Mouse (Mus musculus) layer of hippocampus, postnatal 25 days (tissue): ENCODE measurements at regions not wholly inside any gene's neighbourhood (a gene's known extent, or its start where the extent isn't known, plus 50 kb on each side); places are given as distances from the start of the nearest gene placed in this dataset.
"Not testable (repeated sequence)": the region's sequence is repeated elsewhere in the genome, so short reads cannot be mapped to it uniquely, and the experiment has no call there.

Experiments
- DNase-seq, 2 experiments: peaks; one replicate each; pipeline ENCODE4 v3.0.0; 2022; ENCODE audit warnings: mixed read lengths in 2 of 2, low spot score in 1 of 2; ENCODE audit errors: extremely low spot score in 1 of 2

DNA sequence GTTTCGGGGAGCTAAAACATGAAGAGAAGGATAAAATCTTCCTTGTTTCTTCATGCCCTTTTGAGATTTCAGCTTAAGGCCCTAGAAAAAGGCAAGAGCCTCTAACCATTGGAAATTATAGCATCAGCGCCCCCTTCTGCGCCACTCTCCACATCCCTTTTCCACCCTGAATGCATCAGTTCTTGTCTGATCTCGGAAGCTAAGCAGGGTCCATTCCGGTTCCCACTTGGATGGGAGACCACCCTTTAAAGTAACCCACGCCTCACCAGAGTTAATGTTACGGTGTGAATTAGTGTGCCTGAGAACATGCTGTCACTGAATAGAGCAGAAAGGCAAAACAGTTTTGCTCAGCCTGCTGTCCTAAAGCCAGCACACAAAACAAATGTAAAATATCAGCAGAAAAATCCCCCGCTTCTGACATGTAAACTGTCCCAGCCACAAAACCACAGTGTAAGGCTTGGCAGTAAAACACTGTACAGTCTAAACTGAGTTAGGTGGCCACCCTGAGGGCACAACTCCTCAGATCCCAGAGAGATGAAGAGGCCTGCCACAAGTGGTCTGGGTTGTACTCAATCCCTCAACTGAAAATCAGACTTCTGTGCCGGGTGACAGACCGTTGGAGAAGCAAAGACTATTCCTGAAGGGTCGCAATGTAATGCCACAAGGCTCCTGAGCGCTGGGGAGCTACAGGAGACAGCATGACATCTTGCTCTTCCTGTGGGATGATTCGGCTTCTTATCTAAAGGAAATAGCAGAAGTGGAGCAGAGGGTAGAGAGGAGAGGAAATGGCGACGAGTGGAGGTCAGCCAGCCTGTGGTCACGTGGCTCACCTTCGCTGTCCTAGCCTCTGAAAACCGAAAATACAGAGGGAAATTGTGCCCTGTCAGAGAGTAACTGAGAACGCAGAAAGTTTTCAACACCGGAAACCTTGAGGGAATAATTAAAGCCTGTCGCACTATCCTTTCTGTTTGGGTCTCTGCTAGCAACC lies 176.2 kb downstream of the Kctd12 start:
- DNase-seq: peak in 1 of 2 experiments; percentile 54

DNA sequence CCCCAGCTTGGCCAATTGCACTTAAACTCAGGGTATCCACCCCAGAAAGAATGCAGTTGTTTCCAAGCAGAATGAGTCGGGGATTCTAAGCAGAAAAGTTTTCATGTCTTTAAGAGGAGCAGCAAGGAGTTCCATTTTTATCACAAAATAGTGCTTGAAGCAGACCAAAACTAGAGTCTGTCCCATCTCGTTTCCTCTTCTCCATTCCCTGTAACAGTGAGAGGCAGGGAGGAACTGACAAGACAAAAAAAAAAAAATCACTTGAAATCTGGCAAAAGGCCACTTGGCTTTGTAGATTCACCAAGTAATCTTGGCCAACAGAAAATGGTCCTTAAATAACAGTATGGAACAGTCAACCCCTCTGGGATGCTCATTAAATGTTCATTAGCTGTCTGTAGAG lies 186.8 kb downstream of the Kctd12 start:
- DNase-seq: no peak

DNA sequence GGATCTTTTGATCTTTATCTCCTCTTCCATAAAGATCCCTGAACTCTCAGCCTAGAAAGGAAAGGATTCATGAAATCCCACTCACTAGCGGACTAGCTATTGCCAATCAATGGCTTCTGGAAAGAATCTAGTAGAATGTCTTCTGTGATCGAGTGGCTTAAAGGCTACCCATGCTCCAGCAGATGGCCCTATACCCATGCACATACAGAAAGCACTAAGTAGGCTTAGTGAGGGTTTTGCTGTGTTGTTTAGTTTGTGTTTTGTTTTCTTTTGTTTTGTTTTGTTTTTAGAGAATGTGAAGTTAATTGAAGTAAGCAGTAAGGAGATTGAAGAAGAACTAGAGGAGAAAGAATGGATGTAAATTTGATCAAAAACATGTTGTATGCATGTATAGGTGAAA lies 187.5 kb downstream of the Kctd12 start:
- DNase-seq: no peak

DNA sequence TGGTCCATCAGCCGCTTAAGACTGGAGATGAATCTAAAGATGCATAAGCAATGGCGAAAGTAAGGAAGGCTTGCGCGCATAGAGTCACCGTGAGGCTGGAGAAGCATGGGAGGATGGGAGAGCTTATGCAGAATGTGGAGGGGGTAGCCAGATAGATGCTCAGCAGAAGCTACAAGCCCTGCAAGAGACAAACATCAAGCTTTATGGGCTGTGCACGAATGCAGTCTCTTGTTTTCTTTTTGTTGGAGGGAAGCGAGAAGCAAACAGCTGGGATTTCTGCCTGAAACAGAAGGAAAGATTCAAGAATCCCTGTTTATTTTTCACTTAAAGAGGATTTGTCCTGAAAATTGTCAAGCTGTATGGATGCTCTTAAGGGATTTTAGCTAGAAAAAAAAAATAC lies 188.7 kb downstream of the Kctd12 start:
- DNase-seq: no peak

DNA sequence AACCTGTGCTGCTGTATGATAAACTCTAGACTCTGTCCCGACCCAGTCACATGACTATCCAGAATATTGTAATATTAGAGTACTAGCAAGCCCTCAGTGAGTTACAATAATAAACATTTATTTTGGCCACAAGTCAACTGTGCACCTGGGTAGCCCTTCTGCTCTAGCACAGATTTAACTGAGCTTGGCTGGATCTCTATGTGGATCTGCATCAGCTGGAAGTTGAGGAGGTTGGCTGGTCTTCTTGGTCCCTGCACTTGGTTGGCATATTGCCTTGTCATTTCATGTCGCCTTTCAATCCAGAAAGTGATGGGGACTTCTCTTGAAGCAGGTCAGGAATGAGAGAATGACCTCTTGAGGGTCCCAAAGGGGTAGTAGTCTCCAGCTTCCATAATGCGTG lies 191.5 kb downstream of the Kctd12 start:
- no peak for DNase-seq

DNA sequence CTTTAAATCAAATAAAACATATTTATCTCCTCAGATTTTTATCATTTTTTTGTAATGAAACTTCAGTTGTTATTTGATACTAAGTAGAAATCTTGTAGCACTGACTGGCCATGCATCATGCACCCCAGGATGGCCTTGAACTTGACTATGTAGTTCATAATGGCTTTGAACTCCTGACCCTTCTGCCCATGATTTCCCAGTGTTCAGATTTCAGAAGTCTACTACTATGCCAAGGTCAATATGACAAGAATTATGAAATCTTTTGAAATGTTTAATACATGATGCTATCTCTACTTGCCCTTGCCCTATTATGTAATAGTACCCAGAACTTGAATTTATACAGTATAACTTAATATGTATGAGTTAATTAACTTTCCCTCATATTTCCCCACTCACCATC lies 200.2 kb downstream of the Kctd12 start:
- no peak for DNase-seq

DNA sequence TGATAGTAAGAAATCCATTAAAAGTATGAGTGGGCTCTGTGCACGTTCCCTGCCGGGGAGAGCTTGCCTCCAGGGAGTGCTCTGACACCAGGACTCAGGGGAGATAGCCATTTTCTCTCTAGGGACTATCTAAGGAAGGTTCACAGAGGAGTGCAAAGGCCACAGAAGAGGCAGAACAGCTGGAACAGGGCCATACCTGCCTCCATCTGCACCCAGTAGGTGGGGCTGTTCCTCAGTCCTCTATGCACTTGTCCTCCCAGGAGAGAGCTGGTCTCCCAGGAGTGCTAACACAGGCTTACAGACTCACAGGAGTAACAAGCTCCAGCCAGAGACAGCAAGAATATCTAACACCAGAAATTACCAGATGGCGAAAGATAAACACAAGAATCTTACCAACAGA lies 212.7 kb downstream of the Kctd12 start:
- DNase-seq: peak in 1 of 2 experiments; percentile 29

DNA sequence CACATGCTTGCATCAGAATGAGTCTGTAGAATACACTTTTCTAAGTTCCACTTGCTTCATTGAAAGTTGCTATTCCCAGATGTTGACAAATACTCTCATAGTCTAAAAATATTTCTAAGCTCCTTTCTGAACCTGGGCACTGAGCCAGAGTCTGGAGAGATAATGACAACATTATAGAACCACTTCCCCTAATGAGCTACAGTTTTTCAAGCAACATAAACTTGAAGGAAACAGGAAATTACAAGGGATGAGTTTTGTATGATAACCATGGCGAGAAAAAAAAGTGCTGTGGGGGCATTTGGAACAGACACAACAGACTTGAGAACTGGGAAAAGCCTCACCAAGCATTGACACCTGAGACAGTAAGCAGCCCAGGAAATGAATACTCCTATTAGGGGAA lies 233.8 kb downstream of the Kctd12 start:
- no peak for DNase-seq

DNA sequence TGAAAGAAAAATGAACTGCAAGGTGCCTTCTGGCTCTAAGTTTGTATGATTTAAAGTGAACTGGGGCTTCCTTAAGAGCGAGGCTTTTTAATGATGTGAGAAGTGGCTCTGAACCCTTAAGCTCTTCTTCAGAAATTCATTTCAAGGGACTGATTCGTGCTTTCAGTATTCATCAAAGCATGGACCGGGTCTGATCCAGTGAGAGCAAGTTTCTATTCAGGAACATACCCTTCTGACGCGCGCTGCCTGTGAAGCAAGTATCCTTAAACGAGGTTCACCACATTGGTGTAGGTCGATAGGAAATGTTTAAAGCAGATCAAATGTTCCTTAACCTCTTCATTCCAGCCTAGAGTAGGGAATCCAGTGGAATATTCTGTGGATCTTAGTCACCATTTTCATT lies 240.1 kb downstream of the Kctd12 start:
- no peak for DNase-seq

DNA sequence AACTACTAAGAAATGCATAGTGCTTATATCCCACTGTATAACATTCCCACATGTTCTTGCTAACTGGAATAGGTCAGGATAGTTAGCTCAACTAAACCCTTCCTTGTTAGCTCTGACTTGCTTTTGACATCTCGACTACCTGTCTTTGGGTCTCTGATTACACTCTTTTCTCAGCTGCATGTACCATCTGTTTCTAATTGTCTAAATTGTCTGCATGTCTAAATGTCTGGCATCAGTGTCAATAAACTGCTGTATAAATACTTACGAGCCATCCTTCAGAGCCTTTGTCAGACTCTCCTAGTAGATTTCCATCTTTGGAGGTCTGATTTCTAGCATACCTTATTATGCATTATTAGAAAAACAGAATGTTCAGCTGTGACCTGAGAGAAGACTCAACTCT lies 245.8 kb downstream of the Kctd12 start:
- no peak for DNase-seq

DNA sequence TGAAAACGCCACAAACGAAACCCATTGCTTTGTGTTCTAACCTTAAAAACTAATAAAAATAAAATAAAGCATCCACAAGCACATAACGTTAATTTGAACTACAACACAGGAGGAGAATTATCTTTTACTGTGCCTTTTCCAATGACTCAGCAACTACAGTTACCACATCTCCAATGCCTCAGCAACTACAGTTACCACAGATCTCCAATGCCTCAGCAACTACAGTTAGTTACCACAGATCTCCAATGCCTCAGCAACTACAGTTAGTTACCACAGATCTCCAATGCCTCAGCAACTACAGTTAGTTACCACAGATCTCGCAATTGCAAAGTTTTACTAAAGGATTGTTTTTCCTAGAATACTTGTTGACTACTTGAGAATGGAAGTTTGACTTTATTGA lies 248.7 kb downstream of the Kctd12 start:
- not testable (repeated sequence) for DNase-seq

DNA sequence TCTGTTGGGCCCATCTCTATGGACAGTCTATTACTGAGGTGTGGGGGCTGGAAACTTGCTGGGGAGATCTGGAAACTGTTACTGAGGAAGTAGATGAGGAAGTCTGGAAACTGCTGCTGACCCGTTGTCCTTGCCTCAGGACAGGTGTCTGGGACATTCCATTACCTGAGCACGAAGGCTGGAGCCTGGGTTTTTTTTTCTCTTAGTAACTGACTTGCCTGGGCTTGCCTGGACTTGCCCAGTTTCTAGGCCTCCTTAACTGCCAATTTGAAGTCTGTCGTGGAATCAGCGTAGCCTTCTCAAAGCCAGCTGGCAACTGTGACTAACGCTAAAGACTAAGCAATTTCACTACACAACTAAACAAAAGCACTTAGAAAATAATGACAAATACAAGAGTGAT lies 250.7 kb downstream of the Kctd12 start:
- no peak for DNase-seq

DNA sequence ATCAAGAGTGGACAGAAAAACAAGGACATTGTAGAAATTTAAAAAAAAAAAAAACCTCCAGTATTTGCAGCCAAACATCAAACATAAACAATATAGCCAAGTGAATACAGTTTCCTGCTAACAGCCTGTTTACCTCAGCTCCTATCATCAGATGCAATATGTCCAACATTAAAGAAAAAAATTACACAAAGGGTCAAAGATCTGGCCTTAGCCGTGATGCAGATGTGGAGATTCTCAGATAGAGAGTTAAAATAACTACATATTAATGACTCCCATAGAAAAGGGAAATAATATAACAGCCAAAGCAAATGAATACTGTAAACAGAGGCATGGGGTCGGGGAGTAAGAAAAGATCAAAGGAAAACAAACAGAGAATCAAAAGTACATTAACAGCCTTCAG lies 259.8 kb downstream of the Kctd12 start:
- DNase-seq: no peak

DNA sequence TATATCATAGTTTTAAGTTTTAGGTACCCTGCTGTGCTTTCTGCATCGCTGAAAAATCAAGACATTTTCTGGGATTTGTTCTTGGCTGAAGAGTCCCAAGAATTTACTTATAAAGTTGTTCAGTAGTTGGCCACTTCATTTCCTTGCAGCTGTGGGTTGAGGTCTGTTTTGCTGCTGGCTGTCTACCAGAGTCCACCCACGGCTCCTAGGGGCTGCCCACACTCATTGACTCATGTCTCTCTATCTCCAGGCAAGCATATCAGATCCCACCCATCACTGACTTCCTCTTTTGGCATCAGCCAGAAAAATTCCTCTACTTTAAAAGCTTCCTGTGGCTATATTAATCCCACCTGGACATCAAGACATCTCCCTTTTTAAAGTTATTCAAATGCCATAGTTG lies 263.9 kb downstream of the Kctd12 start:
- no peak for DNase-seq

DNA sequence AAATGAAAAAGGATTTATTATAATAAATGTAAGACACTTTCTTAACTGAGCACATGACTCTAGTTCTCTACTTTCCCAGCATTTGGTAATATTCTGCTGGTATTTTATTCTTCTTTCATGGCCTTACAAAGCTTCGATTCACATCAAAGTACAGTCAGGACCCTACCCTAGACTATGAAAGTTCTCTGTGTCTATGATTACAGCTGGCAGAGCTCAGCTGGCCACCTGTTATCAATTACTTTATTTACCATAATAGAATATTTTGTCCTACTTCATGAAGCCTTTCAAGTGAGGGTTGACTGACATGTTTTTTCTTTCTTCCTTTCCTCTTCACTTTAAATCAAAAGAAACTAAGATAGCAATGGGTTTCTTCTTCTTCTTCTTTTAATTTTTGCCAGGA lies 269.8 kb downstream of the Kctd12 start:
- DNase-seq: no peak

DNA sequence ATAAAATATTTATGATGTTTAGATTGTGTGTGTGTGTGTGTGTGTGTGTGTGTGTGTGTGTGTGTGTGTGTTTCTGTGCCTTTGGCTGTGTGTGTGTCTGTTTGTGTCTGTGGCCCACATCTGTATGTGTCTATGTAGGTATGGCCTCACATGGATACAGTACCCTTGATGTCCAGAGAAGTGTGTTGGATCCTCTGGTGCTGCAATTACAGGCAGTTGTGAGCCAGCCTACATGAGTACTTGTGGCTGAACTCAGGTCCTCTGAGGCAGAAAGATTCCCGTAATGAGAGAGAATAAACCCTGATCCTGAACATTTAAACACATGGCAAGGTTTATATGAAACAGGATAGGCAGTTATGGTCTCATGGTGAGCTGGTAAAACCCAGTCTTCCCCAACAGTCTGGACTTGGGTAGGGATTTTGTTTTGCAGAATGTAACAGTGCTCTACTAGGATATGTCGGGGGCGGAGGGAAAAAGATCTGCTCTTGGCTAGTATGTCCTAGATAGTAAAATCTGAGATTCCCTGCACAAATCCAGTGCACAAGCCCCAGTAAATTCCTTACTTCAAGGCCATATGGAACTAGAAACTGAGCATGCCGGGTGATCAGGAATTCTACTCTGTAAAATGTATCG lies 275.6 kb downstream of the Kctd12 start:
- DNase-seq: no peak

DNA sequence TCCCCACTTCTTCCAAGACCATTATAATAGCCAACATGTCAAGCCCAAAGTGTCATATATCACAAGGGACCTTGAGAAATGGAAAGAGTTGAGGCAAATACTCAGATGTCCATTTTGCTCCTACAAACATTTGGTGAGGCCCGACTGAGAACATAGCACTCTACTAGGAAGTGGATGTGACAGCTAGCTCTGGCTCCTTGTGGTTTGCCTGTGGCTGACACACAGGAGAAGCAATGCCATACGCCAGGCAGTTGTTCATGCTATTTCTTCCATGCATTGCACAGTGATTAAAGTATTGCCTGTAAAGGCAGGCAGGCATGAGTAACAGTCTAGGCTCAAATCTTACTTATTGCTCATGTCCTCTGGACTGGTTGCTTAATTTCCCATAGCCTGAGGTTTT lies 281.3 kb downstream of the Kctd12 start:
- DNase-seq: no peak

DNA sequence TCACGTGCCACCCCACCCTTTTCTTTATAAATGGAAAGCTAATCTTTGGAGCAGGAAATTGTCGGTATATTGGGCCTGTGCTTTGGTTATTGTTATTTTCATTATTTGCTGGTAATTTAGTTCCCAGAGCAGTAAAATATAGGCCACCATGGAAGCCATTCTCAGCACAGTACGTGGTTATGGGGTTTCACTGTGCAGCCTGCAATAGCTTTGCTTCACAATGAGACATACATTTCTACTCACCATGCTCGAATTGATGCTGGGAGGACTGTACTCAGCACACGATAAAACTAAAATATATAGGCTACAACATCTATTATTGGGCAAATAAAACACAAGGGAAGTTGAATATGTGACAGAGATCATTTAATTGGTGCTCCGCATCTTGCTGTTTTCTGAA lies 282.0 kb downstream of the Kctd12 start:
- DNase-seq: no peak

DNA sequence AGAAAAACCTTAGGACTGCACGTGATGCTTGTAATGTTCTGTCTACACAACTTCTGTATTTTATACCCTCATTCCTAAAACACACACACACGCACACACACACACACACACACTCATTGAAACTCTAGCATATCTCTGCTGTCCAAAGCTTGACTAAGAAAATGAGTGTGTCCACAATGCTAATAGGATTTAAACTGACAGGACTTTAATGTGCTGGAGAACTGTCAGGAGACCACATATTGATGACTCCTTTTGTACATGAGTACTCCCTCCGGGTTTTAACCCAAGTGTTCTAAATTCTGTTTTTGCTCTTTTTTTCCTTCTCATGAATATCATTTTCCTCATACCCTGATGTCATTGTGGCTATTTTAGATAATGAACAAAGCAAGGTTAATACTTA lies 283.4 kb downstream of the Kctd12 start:
- no peak for DNase-seq

DNA sequence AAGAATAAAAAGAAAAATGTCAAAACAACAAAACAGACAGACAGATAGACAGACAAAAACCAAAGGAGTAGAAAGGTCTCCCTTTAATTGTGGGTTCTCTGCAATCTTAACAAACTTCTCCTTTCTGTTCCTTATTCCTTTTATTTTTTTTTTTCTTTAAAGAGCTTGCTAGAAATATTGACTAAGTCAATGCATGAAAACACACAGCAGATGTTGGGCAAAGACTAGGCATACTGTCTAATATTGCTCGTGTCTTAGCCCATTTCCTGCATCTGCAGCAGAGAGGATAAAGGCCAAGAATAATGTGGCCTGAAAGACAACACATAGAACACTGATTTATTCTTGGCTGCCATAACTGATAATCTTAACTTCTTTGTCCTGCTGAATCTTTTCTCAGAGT lies 295.6 kb downstream of the Kctd12 start:
- DNase-seq: no peak

DNA sequence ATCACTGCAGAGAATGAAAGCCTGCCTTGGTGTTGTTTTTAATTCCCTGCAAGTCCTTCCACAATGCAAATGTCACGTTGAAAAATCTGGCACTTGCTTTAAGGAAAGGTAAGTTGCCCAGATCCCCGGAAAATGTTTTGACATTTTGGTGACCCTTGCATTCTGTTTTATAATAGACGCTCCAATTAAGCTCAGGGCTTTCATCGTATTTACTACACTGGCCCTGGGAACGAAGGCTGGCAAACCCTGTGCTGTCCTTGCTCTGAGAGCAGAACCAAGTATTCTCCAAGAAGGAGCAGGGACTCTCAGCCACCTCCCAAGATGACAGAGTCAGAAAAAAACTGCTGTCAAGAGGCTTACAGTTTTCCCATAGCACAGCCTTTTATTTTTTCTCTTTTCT lies 305.9 kb downstream of the Kctd12 start:
- DNase-seq: no peak

DNA sequence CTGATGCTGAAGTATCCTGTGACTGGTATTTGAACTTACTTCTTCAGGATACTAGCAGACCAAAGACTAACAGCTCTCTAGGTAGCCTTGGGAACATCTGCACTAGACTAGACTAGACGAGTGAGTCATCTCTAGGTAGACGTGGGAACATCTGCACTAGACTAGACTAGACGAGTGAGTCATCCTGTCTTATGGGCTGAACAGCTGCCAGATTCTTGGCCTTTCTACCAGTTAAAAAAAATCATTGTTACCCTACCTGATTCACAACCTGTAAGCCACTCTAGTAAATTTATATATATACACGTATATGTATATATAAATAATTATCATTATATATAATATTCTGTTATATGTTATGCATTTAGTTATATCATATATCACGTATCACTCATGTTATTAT lies 307.8 kb downstream of the Kctd12 start:
- no peak for DNase-seq
